Mouse (Mus musculus) adrenal gland, postnatal 36 days (tissue): ENCODE data around the gene Ak8. TPM values are rescaled to one million over a fixed set of nuclear protein-coding genes. Genes with fewer than 3 reads are reported as not detected.

ENCODE experiments used
- DNase-seq, 2 experiments: peaks; one replicate each; pipeline ENCODE4 v3.0.0; 2021; ENCODE audit warnings: mixed read lengths in 1 of 2
- total RNA-seq, 2 experiments: library from RNA; stranded (reverse); gene quantifications; 2 replicates each; pipeline ENCODE4 v1.2.3; 2021

Ak8 gene
- total RNA-seq, 2 experiments from 2014 or later = 0.63 to 0.82 TPM

GRCm38 (mm10) chr2:28737112-28737511 lies 37.1 kb downstream of the Ak8 start:
- DNase-seq = peak; percentile 47 to 61

- DNase-seq = no peak
Measured at GRCm38 (mm10) chr2:28740159-28740558, 40.2 kb downstream of the Ak8 start.

GRCm38 (mm10) chr2:28742701-28743100 lies 42.7 kb downstream of the Ak8 start:
- peak; percentile 64 to 76 for DNase-seq

GRCm38 (mm10) chr2:28746682-28747332 lies 46.8 kb downstream of the Ak8 start:
- no peak for DNase-seq

GRCm38 (mm10) chr2:28747705-28748104 lies 47.7 kb downstream of the Ak8 start:
- peak; percentile 17 to 34 for DNase-seq

GRCm38 (mm10) chr2:28751186-28751585 lies 51.2 kb downstream of the Ak8 start:
- no peak for DNase-seq

GRCm38 (mm10) chr2:28751658-28752057 lies 51.7 kb downstream of the Ak8 start:
- no peak for DNase-seq

- DNase-seq = no peak
Measured at GRCm38 (mm10) chr2:28752388-28752787, 52.4 kb downstream of the Ak8 start.

GRCm38 (mm10) chr2:28755451-28755850 lies 55.5 kb downstream of the Ak8 start:
- DNase-seq = peak; percentile 84 to 86

GRCm38 (mm10) chr2:28756201-28756600 lies 56.2 kb downstream of the Ak8 start:
- peak; percentile 21 to 58 for DNase-seq

- no peak for DNase-seq
Measured at GRCm38 (mm10) chr2:28759441-28759840, 59.5 kb downstream of the Ak8 start.

- DNase-seq = no peak
Measured at GRCm38 (mm10) chr2:28766590-28766989, 66.6 kb downstream of the Ak8 start.

- DNase-seq = no peak
Measured at GRCm38 (mm10) chr2:28767041-28767440, 67.1 kb downstream of the Ak8 start.

GRCm38 (mm10) chr2:28770697-28771096 lies 70.7 kb downstream of the Ak8 start:
- DNase-seq = peak in 1 of 2 experiments; percentile 29

- no peak for DNase-seq
Measured at GRCm38 (mm10) chr2:28774073-28774472, 74.1 kb downstream of the Ak8 start.

- DNase-seq = no peak
Measured at GRCm38 (mm10) chr2:28776728-28777127, 76.8 kb downstream of the Ak8 start.

GRCm38 (mm10) chr2:28780001-28780782 lies 80.2 kb downstream of the Ak8 start:
- DNase-seq = no peak

GRCm38 (mm10) chr2:28781310-28781709 lies 81.3 kb downstream of the Ak8 start:
- DNase-seq = no peak

- no peak for DNase-seq
Measured at GRCm38 (mm10) chr2:28786355-28787066, 86.5 kb downstream of the Ak8 start.

GRCm38 (mm10) chr2:28787067-28787619 lies 87.2 kb downstream of the Ak8 start:
- DNase-seq = no peak

GRCm38 (mm10) chr2:28792931-28793610 lies 93.1 kb downstream of the Ak8 start:
- DNase-seq = peak in 1 of 2 experiments; percentile 36

GRCm38 (mm10) chr2:28794623-28795022 lies 94.7 kb downstream of the Ak8 start:
- DNase-seq = no peak
